10 mouse cellular contexts compared by ENCODE assay signal in the genomic region with DNA sequence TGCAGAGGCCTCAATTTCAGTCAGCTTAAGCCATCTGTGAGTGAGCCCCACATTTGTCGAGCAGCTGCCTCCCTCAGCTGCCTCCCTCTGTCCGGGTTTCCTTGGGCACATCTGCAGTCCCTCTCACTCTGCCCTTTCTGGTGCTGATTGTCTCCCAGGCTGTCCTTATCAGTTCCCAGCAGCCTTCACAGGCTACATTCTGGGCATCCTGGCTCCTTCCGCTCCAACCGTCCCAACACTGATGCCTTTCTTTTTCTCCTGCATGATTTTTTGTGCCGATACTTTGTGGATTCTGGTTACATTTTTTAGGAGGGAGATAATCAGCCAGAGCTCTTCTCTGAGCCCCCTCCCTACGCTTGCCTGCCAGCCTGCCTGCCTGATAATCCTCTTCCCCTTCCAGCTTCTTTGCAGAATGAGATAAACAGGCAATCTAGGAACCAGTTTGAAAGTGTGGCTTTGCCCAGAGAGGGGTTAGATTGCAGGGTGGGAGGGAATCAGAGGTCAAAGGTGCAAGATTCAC. TPM values are rescaled to one million over a fixed set of nuclear protein-coding genes. Genes with fewer than 3 reads are reported as not detected.
DNase-seq lines count a peak whose midpoint lies in the region; ATAC-seq and TF ChIP-seq lines count a peak whose summit lies in the region.
"Had no signal": no experiment of that assay in that cellular context is flagged by ENCODE, and none has a peak within 500 bp of the region (broad histone marks: within the 10 kb centered on the region; RNA-seq: fewer than 3 reads in every experiment).

No protein-coding gene starts in this region.

- peaks cover 35% of the 10 kb centered on the region for H3K36me3 ChIP-seq in limb, embryonic 13.5 days
- H3K36me3 ChIP-seq in limb, embryonic 10.5 days: peaks cover 44% of the 10 kb centered on the region
- no peaks in the 10 kb centered on the region for H3K36me3 ChIP-seq in forebrain, postnatal 0 days (ENCODE audit: insufficient read depth)
- no peaks in the 10 kb centered on the region for H3K36me3 ChIP-seq in midbrain, embryonic 15.5 days (replicated peaks)

- peak overlapping the region; percentile 35; the same call in 1 of the 2 replicates for H3K9ac ChIP-seq in limb, embryonic 13.5 days
- no peak overlapping the region for H3K9ac ChIP-seq in forebrain, postnatal 0 days
- peak overlapping the region; percentile 12; the same call in 1 of the 2 replicates for H3K9ac ChIP-seq in midbrain, embryonic 15.5 days

- ATAC-seq in limb, embryonic 13.5 days (ENCODE audit: low FRiP score, low read depth): no peak
- ATAC-seq in common myeloid progenitor, adult 5-6 weeks (replicated peaks; ENCODE audit: low read depth, poor library complexity, severe bottlenecking): peak; percentile 94
- peak; percentile 51; the same call in 1 of the 2 replicates for ATAC-seq in forebrain, postnatal 0 days
- no peak for ATAC-seq in midbrain, embryonic 15.5 days (replicated peaks)

- no peaks in the 10 kb centered on the region for H3K9me3 ChIP-seq in limb, embryonic 13.5 days
- no peaks in the 10 kb centered on the region for H3K9me3 ChIP-seq in limb, embryonic 10.5 days (replicated peaks)
- no peaks in the 10 kb centered on the region for H3K9me3 ChIP-seq in forebrain, postnatal 0 days (ENCODE audit: low read length)
- H3K9me3 ChIP-seq in midbrain, embryonic 15.5 days: no peaks in the 10 kb centered on the region

- WGBS in limb, embryonic 13.5 days: 38% methylated on average over 6 of the region's 6 CpGs
- 38% methylated on average over 6 of the region's 6 CpGs for WGBS in limb, embryonic 10.5 days
- 40% methylated on average over 6 of the region's 6 CpGs for WGBS in forebrain, postnatal 0 days
- WGBS in midbrain, embryonic 15.5 days: 35% methylated on average over 6 of the region's 6 CpGs

- H3K27me3 ChIP-seq in limb, embryonic 13.5 days: no peaks in the 10 kb centered on the region
- 0 out of 2 replicates have a peak, but pooled peaks cover under 1% of the 10 kb centered on the region for H3K27me3 ChIP-seq in limb, embryonic 10.5 days (ENCODE audit: low read depth, poor library complexity, severe bottlenecking)
- no peaks in the 10 kb centered on the region for H3K27me3 ChIP-seq in forebrain, postnatal 0 days (ENCODE audit: insufficient read depth, low read length)
- no peaks in the 10 kb centered on the region for H3K27me3 ChIP-seq in midbrain, embryonic 15.5 days (replicated peaks)

- no peak overlapping the region for H3K4me3 ChIP-seq in limb, embryonic 13.5 days
- no peak overlapping the region for H3K4me3 ChIP-seq in limb, embryonic 10.5 days
- no peak overlapping the region for H3K4me3 ChIP-seq in forebrain, postnatal 0 days (ENCODE audit: low read depth, low read length)
- H3K4me3 ChIP-seq in midbrain, embryonic 15.5 days: no peak overlapping the region

- no peak overlapping the region for H3K27ac ChIP-seq in limb, embryonic 13.5 days
- H3K27ac ChIP-seq in limb, embryonic 10.5 days: no peak overlapping the region
- no peak overlapping the region for H3K27ac ChIP-seq in forebrain, postnatal 0 days (ENCODE audit: low read depth, low read length)
- peak overlapping the region; percentile 67 for H3K27ac ChIP-seq in midbrain, embryonic 15.5 days

- DNase-seq in limb, embryonic 10.5 days (ENCODE audit: low spot score): no peak
- peak; percentile 43 for DNase-seq in forebrain, postnatal 0 days
- no peak for DNase-seq in ovary, postnatal 36 days (ENCODE audit: low spot score)
- DNase-seq in left cerebral cortex, adult 9 months (ENCODE audit: low spot score in 2 of 2): no peak
- DNase-seq in gastrocnemius, postnatal 25 days: no peak
- DNase-seq: adrenal gland, postnatal 14 days; kidney, adult 2 months had no signal

- TF ChIP-seq CTCF in forebrain, postnatal 0 days (IDR thresholded peaks at IDR 0.05; ENCODE audit: low read depth): no peak

- no peaks in the 10 kb centered on the region for H3K4me1 ChIP-seq in limb, embryonic 13.5 days
- H3K4me1 ChIP-seq in limb, embryonic 10.5 days: peaks cover 4% of the 10 kb centered on the region
- H3K4me1 ChIP-seq in forebrain, postnatal 0 days (ENCODE audit: insufficient read depth): no peaks in the 10 kb centered on the region
- peaks cover 7% of the 10 kb centered on the region for H3K4me1 ChIP-seq in midbrain, embryonic 15.5 days

- no peak overlapping the region for H3K4me2 ChIP-seq in limb, embryonic 13.5 days (replicated peaks)
- H3K4me2 ChIP-seq in forebrain, postnatal 0 days (ENCODE audit: low read depth): no peak overlapping the region
- H3K4me2 ChIP-seq in midbrain, embryonic 15.5 days: no peak overlapping the region

RNA-seq across cellular contexts. Expression of a gene that starts 19.5 kb away (rescaled TPM):
- polyA plus RNA-seq in limb, embryonic 13.5 days (2015; fragmentation: Nextera tagmentation; extraction: Ambion mirVana): 35.7 and 39.7 TPM in 2 replicates
- 14.6 and 17.2 TPM in 2 replicates for polyA plus RNA-seq in limb, embryonic 10.5 days (2016; fragmentation: Nextera tagmentation; extraction: Ambion mirVana)
- 14.4 and 15.5 TPM in 2 replicates for total RNA-seq in common myeloid progenitor, adult 5-6 weeks (2017)
- 131 and 174 TPM in 2 replicates for total RNA-seq in forebrain, postnatal 0 days (2014; rRNA removed)
- polyA plus RNA-seq in forebrain, postnatal 0 days (2015; fragmentation: Nextera tagmentation; extraction: Ambion mirVana): 73.3 and 92.7 TPM in 2 replicates
- 128 and 133 TPM in 2 replicates for polyA plus RNA-seq in midbrain, embryonic 15.5 days (2015; fragmentation: Nextera tagmentation; extraction: Ambion mirVana)
- total RNA-seq in gastrocnemius, postnatal 25 days (2021): 10 to 100 TPM; 13.1 to 19.3 TPM

RNA-seq across cellular contexts. Expression of a gene that starts 20.8 kb away (rescaled TPM):
- polyA plus RNA-seq in limb, embryonic 13.5 days (2015; fragmentation: Nextera tagmentation; extraction: Ambion mirVana): 10.0 and 12.0 TPM in 2 replicates
- polyA plus RNA-seq in limb, embryonic 10.5 days (2016; fragmentation: Nextera tagmentation; extraction: Ambion mirVana): 5.0 and 6.3 TPM in 2 replicates
- total RNA-seq in common myeloid progenitor, adult 5-6 weeks (2017): 2.8 and 3.1 TPM in 2 replicates
- total RNA-seq in forebrain, postnatal 0 days (2014; rRNA removed): 61.9 and 71.4 TPM in 2 replicates
- polyA plus RNA-seq in forebrain, postnatal 0 days (2015; fragmentation: Nextera tagmentation; extraction: Ambion mirVana): 88.1 and 96.6 TPM in 2 replicates
- 68.3 and 77.4 TPM in 2 replicates for polyA plus RNA-seq in midbrain, embryonic 15.5 days (2015; fragmentation: Nextera tagmentation; extraction: Ambion mirVana)
- 1 to 10 TPM; 2.9 to 3.6 TPM for total RNA-seq in gastrocnemius, postnatal 25 days (2021)

RNA-seq across cellular contexts. Expression of a gene that starts 37.4 kb away (rescaled TPM):
- polyA plus RNA-seq in limb, embryonic 13.5 days (2015; fragmentation: Nextera tagmentation; extraction: Ambion mirVana): 8.3 and 9.5 TPM in 2 replicates
- polyA plus RNA-seq in limb, embryonic 10.5 days (2016; fragmentation: Nextera tagmentation; extraction: Ambion mirVana): 2.3 and 3.1 TPM in 2 replicates
- total RNA-seq in common myeloid progenitor, adult 5-6 weeks (2017): 29.9 and 33.1 TPM in 2 replicates
- 3.2 and 5.2 TPM in 2 replicates for total RNA-seq in forebrain, postnatal 0 days (2014; rRNA removed)
- polyA plus RNA-seq in forebrain, postnatal 0 days (2015; fragmentation: Nextera tagmentation; extraction: Ambion mirVana): 3.8 and 5.1 TPM in 2 replicates
- 3.9 and 4.0 TPM in 2 replicates for polyA plus RNA-seq in midbrain, embryonic 15.5 days (2015; fragmentation: Nextera tagmentation; extraction: Ambion mirVana)
- 10 to 100 TPM in 1 of 2 experiments, 1 to 10 TPM in 1; 8.5 to 10.8 TPM for total RNA-seq in gastrocnemius, postnatal 25 days (2021)

RNA-seq across cellular contexts. Expression of a gene that starts 43.5 kb away (rescaled TPM):
- 328 and 347 TPM in 2 replicates for polyA plus RNA-seq in limb, embryonic 13.5 days (2015; fragmentation: Nextera tagmentation; extraction: Ambion mirVana)
- 448 and 536 TPM in 2 replicates for polyA plus RNA-seq in limb, embryonic 10.5 days (2016; fragmentation: Nextera tagmentation; extraction: Ambion mirVana)
- 3,230 and 4,557 TPM in 2 replicates for total RNA-seq in common myeloid progenitor, adult 5-6 weeks (2017)
- total RNA-seq in forebrain, postnatal 0 days (2014; rRNA removed): 785 and 1,503 TPM in 2 replicates
- 274 and 348 TPM in 2 replicates for polyA plus RNA-seq in forebrain, postnatal 0 days (2015; fragmentation: Nextera tagmentation; extraction: Ambion mirVana)
- polyA plus RNA-seq in midbrain, embryonic 15.5 days (2015; fragmentation: Nextera tagmentation; extraction: Ambion mirVana): 197 and 212 TPM in 2 replicates
- total RNA-seq in gastrocnemius, postnatal 25 days (2021): 10 to 100 TPM; 40.6 to 42.5 TPM

Comparison
In these comparisons a context has a peak if more than half of its experiments do, and no peak if none do; other contexts are left out.
1. ATAC-seq: peak in common myeloid progenitor, adult 5-6 weeks (single experiment) and forebrain, postnatal 0 days (single experiment); none in limb, embryonic 13.5 days (single experiment) and midbrain, embryonic 15.5 days (single experiment).